Mouse (Mus musculus): ENCODE results near the gene Opa1.

The Opa1 gene

GRCm38 (mm10) chr16:29656187-29656825 is 77.2 kb downstream of the Opa1 start:
- no peak for DNase-seq (ENCODE audit: low spot score)

DNA sequence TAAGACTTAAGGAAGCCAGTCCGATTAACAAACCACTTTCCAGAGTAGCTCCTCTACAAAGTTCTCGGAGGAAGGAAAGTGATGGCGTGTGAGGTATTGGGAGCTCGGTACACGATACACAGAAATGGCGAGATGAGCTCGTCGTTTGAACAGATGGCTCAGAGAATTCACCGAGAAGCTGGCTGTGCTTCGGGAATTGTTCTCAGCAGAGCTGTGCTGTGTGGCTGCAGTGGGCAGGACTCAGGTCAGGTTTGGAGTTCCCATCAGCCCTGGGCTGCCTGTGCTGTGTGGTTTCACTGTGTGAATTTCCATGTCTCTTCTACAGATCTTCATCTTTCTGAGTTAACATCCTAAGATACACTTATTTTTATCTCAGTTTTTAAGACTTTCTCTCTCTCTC is 77.8 kb downstream of the Opa1 start:
- DNase-seq (ENCODE audit: low spot score): no peak

- peak; percentile 7 for DNase-seq (ENCODE audit: low spot score)
These were observed 78.8 kb downstream of the Opa1 start for GRCm38 (mm10) chr16:29657650-29658548.

DNA sequence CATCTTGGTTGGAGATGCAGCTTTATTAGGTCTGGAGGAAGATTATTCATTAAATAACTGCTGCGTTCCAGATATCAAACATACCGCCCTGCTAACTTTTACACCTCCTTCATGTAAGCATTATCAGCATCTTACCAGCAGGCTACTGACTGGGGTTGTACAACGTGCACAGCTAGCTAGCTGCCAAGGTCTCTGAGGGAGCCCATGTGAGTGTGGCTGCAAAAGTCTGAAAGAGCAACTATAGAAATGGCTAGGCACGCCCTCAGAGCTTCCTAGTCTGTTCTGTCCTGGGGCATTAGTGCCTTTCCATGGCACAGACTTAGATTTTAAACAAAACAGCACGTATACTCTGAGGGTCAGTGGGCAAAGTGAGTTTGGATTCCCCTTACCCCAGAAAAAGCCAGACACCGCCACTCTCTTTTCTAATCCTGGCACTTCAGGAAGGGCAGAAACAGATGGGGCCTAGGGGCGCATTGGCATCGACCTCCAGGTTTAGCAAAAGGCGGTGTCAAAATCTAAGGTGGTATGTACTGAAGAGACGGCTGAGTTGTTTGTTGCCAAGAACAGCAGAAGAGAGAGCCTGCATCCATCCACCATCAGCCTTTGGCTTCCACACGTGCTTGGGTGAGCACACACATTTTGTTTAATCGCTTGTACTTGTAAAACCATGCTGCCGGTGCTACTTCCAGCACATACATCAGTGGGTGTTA is 80.1 kb downstream of the Opa1 start:
- DNase-seq (ENCODE audit: low spot score): no peak

DNA sequence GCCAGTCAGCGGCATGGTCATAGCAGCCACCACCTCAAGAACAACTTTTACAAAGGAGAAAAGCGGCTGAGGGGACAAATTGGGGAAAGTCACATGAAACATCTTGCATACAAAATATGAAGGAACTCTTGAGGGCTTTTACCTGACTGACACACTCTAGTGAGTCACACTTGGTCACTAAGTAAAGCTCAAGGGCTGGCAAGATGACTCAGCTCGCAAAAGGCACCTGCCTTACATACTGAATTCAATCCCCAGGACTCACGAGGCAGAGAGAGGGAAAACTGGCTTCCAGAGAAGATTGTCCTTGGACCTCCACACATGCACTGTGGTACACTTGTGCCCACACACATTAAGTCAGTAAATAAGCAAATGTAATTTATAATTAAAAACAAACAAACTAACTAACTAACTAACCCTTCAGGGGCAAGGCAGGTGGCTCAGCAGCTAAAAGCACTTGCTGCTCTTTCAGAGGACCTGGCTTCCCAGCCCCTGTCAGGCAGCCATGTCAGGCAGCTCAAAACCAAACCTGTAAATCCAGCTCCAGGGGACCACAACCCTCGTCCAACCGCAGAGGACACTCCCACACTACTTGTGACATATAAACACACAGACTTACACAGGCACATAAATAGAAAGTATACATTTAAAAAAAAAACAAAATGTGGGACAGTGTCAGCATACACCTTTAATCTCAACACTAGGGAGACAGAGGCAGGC is 84.1 kb downstream of the Opa1 start:
- no peak for DNase-seq (ENCODE audit: low spot score)

- no peak for DNase-seq (ENCODE audit: low spot score)
These were observed 85.3 kb downstream of the Opa1 start for GRCm38 (mm10) chr16:29664392-29664791.

GRCm38 (mm10) chr16:29666991-29667701 is 88.0 kb downstream of the Opa1 start:
- no peak for DNase-seq (ENCODE audit: low spot score)

GRCm38 (mm10) chr16:29667702-29668061 is 88.5 kb downstream of the Opa1 start:
- DNase-seq (ENCODE audit: low spot score): no peak

- no peak for DNase-seq (ENCODE audit: low spot score)
These were observed 89.3 kb downstream of the Opa1 start for GRCm38 (mm10) chr16:29668451-29668850.

DNA sequence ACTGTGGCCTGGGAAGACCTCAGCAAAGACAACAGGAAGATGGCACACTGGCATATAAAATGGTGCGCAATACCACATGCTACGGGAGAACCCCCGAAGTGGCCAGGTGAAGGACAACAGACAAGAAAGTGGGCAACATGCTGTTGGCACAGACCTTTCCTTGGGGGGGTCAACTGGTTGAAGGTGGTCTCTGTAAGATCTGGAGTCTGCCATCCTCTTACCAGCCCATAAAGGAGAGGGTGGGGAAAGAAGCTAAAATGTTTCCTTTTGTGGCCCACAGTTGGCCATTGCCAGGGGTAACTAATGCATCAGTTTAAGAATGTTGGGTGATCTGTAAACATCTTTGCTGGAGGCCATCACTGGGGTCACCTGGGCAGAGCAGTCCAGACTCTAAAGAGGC is 91.7 kb downstream of the Opa1 start:
- no peak for DNase-seq (ENCODE audit: low spot score)

DNA sequence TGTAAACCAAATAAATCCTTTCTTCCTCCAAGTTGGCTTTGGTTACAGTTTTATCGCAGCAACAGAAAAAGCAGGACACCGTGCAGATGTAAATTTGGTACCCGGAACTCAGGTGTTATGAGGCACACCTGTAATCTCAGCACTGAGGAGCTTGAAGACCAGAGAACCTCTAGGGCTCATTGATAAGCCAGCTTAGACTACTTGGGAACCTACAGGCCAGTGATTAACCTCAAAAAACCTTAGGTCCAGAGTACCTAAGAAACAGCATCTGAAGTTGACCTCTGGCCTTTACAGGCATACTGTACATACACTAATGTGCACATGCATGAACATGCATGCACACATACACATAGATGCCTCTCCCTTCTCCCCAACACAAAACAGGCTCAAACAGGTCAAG is 94.1 kb downstream of the Opa1 start:
- DNase-seq (ENCODE audit: low spot score): no peak

GRCm38 (mm10) chr16:29679607-29680006 is 100.5 kb downstream of the Opa1 start:
- DNase-seq (ENCODE audit: low spot score): no peak

GRCm38 (mm10) chr16:29680548-29681175 is 101.5 kb downstream of the Opa1 start:
- no peak for DNase-seq (ENCODE audit: low spot score)

DNA sequence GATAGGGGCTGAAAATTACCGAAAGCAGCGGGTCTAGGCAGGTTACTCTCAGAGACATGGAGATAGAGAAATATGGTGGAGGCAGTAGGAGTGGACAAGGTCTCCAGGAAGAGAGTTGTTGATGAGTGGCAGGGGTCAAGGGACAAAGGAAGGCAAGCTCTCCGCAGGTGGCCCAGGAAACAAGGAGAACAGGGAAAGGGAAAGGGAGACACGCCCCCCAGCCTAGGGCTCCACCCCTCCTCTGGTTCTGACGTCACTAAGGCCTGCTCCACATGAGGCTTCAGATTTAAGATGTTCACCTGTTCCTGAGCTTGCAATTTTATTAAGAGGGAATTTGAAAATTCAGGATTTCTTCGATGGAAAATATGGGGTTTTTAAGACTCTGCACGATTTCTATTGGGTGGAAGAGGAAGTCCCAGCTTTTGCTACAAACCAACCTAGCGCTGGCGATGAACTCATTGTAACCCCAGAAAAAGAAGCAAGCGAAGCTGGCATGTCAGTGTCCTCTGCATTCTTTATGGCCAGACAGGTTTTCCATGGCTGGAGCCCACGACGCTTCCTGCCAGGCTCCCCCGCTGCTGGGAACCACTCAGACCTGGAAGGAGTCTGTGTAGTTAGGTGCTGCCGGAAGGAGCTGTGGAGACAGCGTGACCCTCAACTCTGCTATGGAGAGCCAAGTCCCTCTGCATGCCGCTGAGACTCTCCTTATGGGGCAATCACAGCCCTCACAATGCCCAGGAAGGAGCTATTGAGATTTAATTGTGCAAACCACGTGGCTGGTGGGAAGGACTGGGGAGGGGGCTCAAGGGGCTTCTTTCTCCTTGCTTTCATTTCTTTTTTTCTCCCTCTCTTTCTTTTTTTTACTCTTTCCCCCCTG is 103.7 kb downstream of the Opa1 start:
- no peak for DNase-seq (ENCODE audit: low spot score)

- DNase-seq (ENCODE audit: low spot score): no peak
These were observed 104.4 kb downstream of the Opa1 start for GRCm38 (mm10) chr16:29683563-29683962.

DNA sequence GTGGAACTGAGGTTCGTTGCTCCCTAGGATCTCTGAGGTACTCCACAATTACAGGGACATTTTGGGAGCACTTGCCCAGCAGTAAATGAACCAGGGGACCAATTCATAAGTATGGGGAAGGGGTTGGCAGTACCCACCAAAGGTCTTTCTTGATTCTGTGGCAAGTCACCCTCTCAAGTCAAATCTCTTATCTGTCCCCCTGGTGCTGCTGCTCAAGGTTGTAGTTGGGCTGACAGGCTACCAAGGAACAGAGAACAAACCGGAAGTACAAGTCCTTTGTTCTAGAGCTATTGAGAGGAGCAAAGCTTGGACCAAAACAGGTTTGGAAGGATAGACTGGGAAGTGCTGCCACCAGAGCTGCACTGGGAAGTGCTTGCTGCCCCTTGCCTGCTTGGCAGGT is 105.0 kb downstream of the Opa1 start:
- DNase-seq (ENCODE audit: low spot score): no peak

- no peak for DNase-seq (ENCODE audit: low spot score)
These were observed 105.5 kb downstream of the Opa1 start for GRCm38 (mm10) chr16:29684641-29685040.

DNA sequence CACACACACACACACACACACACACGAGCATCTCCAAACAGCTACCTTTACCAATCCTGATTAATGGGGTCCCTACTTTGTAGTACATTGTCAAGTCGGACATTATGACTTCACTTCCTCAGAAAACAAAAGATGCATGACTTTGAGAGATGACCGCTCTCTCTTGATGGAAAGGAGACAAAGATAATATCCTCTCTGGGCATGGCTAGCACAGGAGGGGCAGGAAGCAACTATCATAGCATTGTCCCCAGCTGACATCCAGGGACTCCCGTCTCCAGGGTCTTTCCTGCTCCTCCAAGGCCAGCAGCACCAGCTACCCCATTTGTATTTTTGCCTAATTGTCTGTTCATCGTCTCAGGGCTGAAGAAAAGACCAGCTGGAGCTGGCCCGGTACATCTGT is 107.0 kb downstream of the Opa1 start:
- no peak for DNase-seq (ENCODE audit: low spot score)

- DNase-seq (ENCODE audit: low spot score): no peak
These were observed 109.1 kb downstream of the Opa1 start for GRCm38 (mm10) chr16:29687987-29688885.
